Mouse (Mus musculus): ENCODE data around the gene Serpinb3d.
"Not testable (repeated sequence)": the region's sequence is repeated elsewhere in the genome, so short reads cannot be mapped to it uniquely, and the experiment has no call there.

Gene Serpinb3d

DNA sequence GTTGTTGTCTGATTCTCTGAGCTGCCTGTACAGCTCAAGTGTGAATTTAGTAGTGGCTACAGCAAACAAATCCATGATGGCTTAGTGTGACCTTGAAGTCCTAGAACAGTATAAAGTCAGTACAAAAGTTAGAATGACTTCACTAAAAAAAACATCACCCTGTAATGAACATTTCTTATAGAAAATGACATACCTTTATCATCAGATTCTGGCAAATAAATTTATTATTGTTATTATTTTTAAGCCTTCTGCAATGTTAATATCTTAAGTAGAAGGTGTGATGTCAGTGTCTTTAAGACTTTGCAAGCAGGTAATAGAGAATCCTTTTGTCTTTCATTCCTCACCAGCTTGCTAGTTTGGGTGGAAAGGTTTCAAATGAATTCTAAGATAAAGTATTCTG, at the start of gene Serpinb3d:
TSS of gene Serpinb3d (minus strand) at position 101 of the 400 bp plus-strand sequence.
- DNase-seq (ENCODE audit: low spot score in 2 of 2): no peak

DNA sequence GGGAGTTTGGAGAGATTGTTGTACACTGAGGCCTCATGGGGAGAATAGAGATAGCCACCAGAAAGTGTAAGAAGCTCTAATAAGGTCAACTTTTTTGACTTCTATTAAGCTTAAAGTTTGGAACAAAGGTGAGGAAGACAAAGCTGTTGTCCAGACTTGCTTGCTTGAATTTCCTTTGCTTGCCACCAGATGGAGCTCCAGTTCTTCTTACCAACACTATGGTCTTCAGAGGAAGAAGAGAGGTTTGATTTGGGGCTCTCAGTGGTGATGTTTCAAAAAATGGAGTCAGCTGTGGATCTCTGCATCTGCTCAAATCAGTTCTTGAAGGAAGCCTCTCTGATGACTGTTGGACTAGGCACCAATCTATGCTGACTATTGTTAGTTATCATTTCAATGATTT, 44.1 kb upstream of the Serpinb3d start:
- not testable (repeated sequence) for DNase-seq (ENCODE audit: low spot score in 2 of 2)

DNA sequence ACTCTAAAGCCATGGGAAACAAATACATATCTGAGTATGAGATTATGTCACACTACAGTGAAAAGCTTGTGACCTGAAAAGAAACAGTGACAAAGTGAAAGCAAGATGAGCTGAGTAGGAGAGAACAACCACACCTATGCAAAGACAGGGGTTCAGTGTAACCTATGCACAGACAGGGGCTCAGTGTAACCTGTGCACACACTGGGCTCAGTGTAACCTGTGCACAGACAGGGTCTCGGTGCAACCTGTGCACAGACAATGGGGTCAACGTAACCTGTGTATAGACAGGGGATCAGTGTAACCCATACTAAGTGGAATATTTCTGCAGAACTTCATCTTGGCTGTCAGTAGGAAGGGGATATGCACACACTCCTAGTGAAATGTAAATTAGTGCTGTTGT, 15.1 kb upstream of the Serpinb3d start:
- DNase-seq (ENCODE audit: low spot score in 2 of 2): no peak

DNA sequence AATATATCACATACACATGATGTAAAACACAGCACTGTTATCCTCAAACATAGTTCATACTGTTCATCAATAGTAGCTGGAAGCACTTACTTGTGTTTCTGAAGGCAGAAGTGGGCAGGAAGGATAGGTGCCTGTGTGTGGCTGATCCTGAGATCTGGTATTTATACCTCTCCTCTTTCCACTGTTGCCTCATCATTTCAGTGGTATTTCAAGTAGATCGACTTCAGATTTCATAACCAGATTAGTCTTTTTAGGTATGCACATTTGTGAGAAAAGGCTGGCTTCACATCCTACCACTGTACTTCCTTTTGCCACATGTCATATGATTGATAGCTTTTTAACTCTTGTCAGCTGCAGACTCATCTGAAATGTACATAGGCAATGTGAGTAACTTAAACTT, 31.1 kb downstream of the Serpinb3d start, which contains the start of gene Serpinb3a:
TSS of gene Serpinb3a (minus strand) at position 101 of the 400 bp plus-strand sequence.
- no peak for DNase-seq (ENCODE audit: low spot score in 2 of 2)

DNA sequence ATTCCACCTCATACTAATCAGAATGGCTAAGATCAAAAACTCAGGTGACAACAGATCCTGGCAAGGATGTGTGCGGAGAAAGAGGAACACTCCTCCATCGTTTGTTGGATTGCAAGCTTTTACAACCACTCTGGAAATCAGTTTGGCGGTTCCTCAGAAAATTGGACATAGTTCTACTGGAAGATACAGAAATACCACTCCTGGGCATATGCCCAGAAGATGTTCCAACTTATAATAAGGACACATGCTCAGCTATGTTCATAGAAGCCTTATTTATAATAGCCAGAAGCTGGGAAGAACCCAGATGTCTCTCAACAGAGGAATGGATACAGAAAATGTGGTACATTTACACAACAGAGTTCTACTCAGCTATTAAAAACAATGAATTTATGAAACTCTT, 49.1 kb downstream of the Serpinb3d start:
- DNase-seq (ENCODE audit: low spot score in 2 of 2): not testable (repeated sequence)
